Mouse (Mus musculus): ENCODE data around the gene Safb2. TPM values are rescaled to one million over a fixed set of nuclear protein-coding genes. Genes with fewer than 3 reads are reported as not detected.

Gene Safb2
- polyA plus RNA-seq, 1 experiment from 2014 or later: 23.1 TPM

- H3K27me3 ChIP-seq (ENCODE audit: insufficient read depth, low read length): no peaks in the 10 kb centered on the region
- DNase-seq (no peak), ATAC-seq (no peak)
- H3K9me3 ChIP-seq (ENCODE audit: low read length): no peaks in the 10 kb centered on the region
- 0 out of 2 replicates have a peak, but pooled peaks cover 3% of the 10 kb centered on the region for H3K4me1 ChIP-seq (ENCODE audit: insufficient read depth)
- no peak overlapping the region for H3K27ac ChIP-seq (ENCODE audit: low read depth)
- peaks cover 96% of the 10 kb centered on the region for H3K36me3 ChIP-seq (replicated peaks; ENCODE audit: insufficient read depth, low read length)
- no peak overlapping the region for H3K9ac ChIP-seq (replicated peaks)
- H3K4me3 ChIP-seq (ENCODE audit: low read depth, low read length): no peak overlapping the region
- WGBS (ENCODE audit: insufficient replicate concordance): 93% methylated on average over 4 of the region's 4 CpGs
- TF ChIP-seq CTCF (IDR thresholded peaks at IDR 0.05; ENCODE audit: low read depth) (no peak), EP300 (IDR thresholded peaks at IDR 0.05; ENCODE audit: low read depth) (no peak)
- no peak overlapping the region for H3K4me2 ChIP-seq (ENCODE audit: low read depth, low read length)
Observed at GRCm38 (mm10) chr17:56570287-56570686, 14.1 kb downstream of the Safb2 start.

GRCm38 (mm10) chr17:56567370-56567769 is 17.0 kb downstream of the Safb2 start:
- H3K9me3 ChIP-seq (ENCODE audit: low read length): no peaks in the 10 kb centered on the region
- peaks cover 98% of the 10 kb centered on the region for H3K36me3 ChIP-seq (replicated peaks; ENCODE audit: insufficient read depth, low read length)
- 69% methylated on average over 4 of the region's 4 CpGs for WGBS (ENCODE audit: insufficient replicate concordance)
- H3K4me1 ChIP-seq (ENCODE audit: insufficient read depth): no peaks in the 10 kb centered on the region
- no peak overlapping the region for H3K4me2 ChIP-seq (ENCODE audit: low read depth, low read length)
- ATAC-seq (no peak), DNase-seq (no peak)
- no peak overlapping the region for H3K9ac ChIP-seq (replicated peaks)
- no peak overlapping the region for H3K4me3 ChIP-seq (ENCODE audit: low read depth, low read length)
- TF ChIP-seq CTCF (IDR thresholded peaks at IDR 0.05; ENCODE audit: low read depth) (no peak), EP300 (IDR thresholded peaks at IDR 0.05; ENCODE audit: low read depth) (no peak)
- no peak overlapping the region for H3K27ac ChIP-seq (ENCODE audit: low read depth)
- H3K27me3 ChIP-seq (ENCODE audit: insufficient read depth, low read length): no peaks in the 10 kb centered on the region

GRCm38 (mm10) chr17:56566918-56567317 is 17.5 kb downstream of the Safb2 start:
- Histone ChIP-seq H3K36me3 (replicated peaks; ENCODE audit: insufficient read depth, low read length) (peaks cover 98% of the 10 kb centered on the region), H3K9me3 (ENCODE audit: low read length) (no peaks in the 10 kb centered on the region), H3K4me3 (ENCODE audit: low read depth, low read length) (no peak overlapping the region), H3K4me2 (ENCODE audit: low read depth, low read length) (no peak overlapping the region), H3K4me1 (ENCODE audit: insufficient read depth) (no peaks in the 10 kb centered on the region), H3K9ac (replicated peaks) (no peak overlapping the region), H3K27me3 (ENCODE audit: insufficient read depth, low read length) (no peaks in the 10 kb centered on the region), H3K27ac (ENCODE audit: low read depth) (no peak overlapping the region)
- WGBS (ENCODE audit: insufficient replicate concordance): 96% methylated on average over 5 of the region's 5 CpGs
- ATAC-seq: no peak
- no peak for DNase-seq
- TF ChIP-seq EP300 (IDR thresholded peaks at IDR 0.05; ENCODE audit: low read depth) (no peak), CTCF (IDR thresholded peaks at IDR 0.05; ENCODE audit: low read depth) (no peak)

- H3K4me2 ChIP-seq (ENCODE audit: low read depth, low read length): no peak overlapping the region
- no peaks in the 10 kb centered on the region for H3K9me3 ChIP-seq (ENCODE audit: low read length)
- H3K4me3 ChIP-seq (ENCODE audit: low read depth, low read length): no peak overlapping the region
- DNase-seq (no peak), ATAC-seq (no peak)
- H3K27me3 ChIP-seq (ENCODE audit: insufficient read depth, low read length): no peaks in the 10 kb centered on the region
- peaks cover 98% of the 10 kb centered on the region for H3K36me3 ChIP-seq (replicated peaks; ENCODE audit: insufficient read depth, low read length)
- 96% methylated on average over 29 of the region's 29 CpGs for WGBS (ENCODE audit: insufficient replicate concordance)
- H3K4me1 ChIP-seq (ENCODE audit: insufficient read depth): no peaks in the 10 kb centered on the region
- TF ChIP-seq CTCF (IDR thresholded peaks at IDR 0.05; ENCODE audit: low read depth): no peak
- no peak for TF ChIP-seq EP300 (IDR thresholded peaks at IDR 0.05; ENCODE audit: low read depth)
- no peak overlapping the region for H3K9ac ChIP-seq (replicated peaks)
- H3K27ac ChIP-seq (ENCODE audit: low read depth): no peak overlapping the region
Observed at GRCm38 (mm10) chr17:56566293-56566692, 18.1 kb downstream of the Safb2 start.

GRCm38 (mm10) chr17:56561866-56562265 is 22.5 kb downstream of the Safb2 start:
- DNase-seq: no peak
- H3K9ac ChIP-seq (replicated peaks): no peak overlapping the region
- peaks cover 60% of the 10 kb centered on the region for H3K36me3 ChIP-seq (replicated peaks; ENCODE audit: insufficient read depth, low read length)
- H3K9me3 ChIP-seq (ENCODE audit: low read length): no peaks in the 10 kb centered on the region
- no peaks in the 10 kb centered on the region for H3K4me1 ChIP-seq (ENCODE audit: insufficient read depth)
- no peaks in the 10 kb centered on the region for H3K27me3 ChIP-seq (ENCODE audit: insufficient read depth, low read length)
- no peak overlapping the region for H3K4me2 ChIP-seq (ENCODE audit: low read depth, low read length)
- no peak overlapping the region for H3K4me3 ChIP-seq (ENCODE audit: low read depth, low read length)
- TF ChIP-seq CTCF (IDR thresholded peaks at IDR 0.05; ENCODE audit: low read depth): no peak
- no peak for TF ChIP-seq EP300 (IDR thresholded peaks at IDR 0.05; ENCODE audit: low read depth)
- ATAC-seq: no peak
- 83% methylated on average over 2 of the region's 2 CpGs for WGBS (ENCODE audit: insufficient replicate concordance)
- H3K27ac ChIP-seq (ENCODE audit: low read depth): no peak overlapping the region

- no peak for ATAC-seq
Observed at GRCm38 (mm10) chr17:56560131-56560530, 24.3 kb downstream of the Safb2 start.

GRCm38 (mm10) chr17:56559386-56559785 is 25.0 kb downstream of the Safb2 start:
- Histone ChIP-seq H3K4me1 (ENCODE audit: insufficient read depth) (no peaks in the 10 kb centered on the region), H3K27me3 (ENCODE audit: insufficient read depth, low read length) (no peaks in the 10 kb centered on the region), H3K27ac (ENCODE audit: low read depth) (no peak overlapping the region), H3K36me3 (replicated peaks; ENCODE audit: insufficient read depth, low read length) (peaks cover 35% of the 10 kb centered on the region), H3K4me2 (ENCODE audit: low read depth, low read length) (no peak overlapping the region), H3K9me3 (ENCODE audit: low read length) (no peaks in the 10 kb centered on the region), H3K4me3 (ENCODE audit: low read depth, low read length) (no peak overlapping the region), H3K9ac (replicated peaks) (no peak overlapping the region)
- TF ChIP-seq CTCF (IDR thresholded peaks at IDR 0.05; ENCODE audit: low read depth) (no peak), EP300 (IDR thresholded peaks at IDR 0.05; ENCODE audit: low read depth) (no peak)
- DNase-seq (peak; percentile 60), ATAC-seq (peak; percentile 47)
- WGBS (ENCODE audit: insufficient replicate concordance): 63% methylated on average over 3 of the region's 3 CpGs

More at GRCm38 (mm10) chr17:56560131-56560530, 24.3 kb downstream of the Safb2 start:
- Histone ChIP-seq H3K9ac (replicated peaks) (no peak overlapping the region), H3K36me3 (replicated peaks; ENCODE audit: insufficient read depth, low read length) (peaks cover 43% of the 10 kb centered on the region), H3K9me3 (ENCODE audit: low read length) (no peaks in the 10 kb centered on the region), H3K4me2 (ENCODE audit: low read depth, low read length) (no peak overlapping the region), H3K27me3 (ENCODE audit: insufficient read depth, low read length) (no peaks in the 10 kb centered on the region), H3K4me3 (ENCODE audit: low read depth, low read length) (no peak overlapping the region), H3K27ac (ENCODE audit: low read depth) (no peak overlapping the region), H3K4me1 (ENCODE audit: insufficient read depth) (no peaks in the 10 kb centered on the region)
- 39% methylated on average over 1 of the region's 1 CpGs for WGBS (ENCODE audit: insufficient replicate concordance)
- TF ChIP-seq CTCF (IDR thresholded peaks at IDR 0.05; ENCODE audit: low read depth) (no peak), EP300 (IDR thresholded peaks at IDR 0.05; ENCODE audit: low read depth) (no peak)
- DNase-seq: no peak

Data from liver, postnatal 0 days (tissue).